ENCODE assay signal across 8 mouse cellular contexts in genomic region chr16:52450245-52451100, GRCm38 (mm10). TPM values are rescaled to one million over a fixed set of nuclear protein-coding genes. Genes with fewer than 3 reads are reported as not detected.
DNase-seq lines count a peak whose midpoint lies in the region; ATAC-seq and TF ChIP-seq lines count a peak whose summit lies in the region.

No protein-coding gene starts in this region.

- peak; percentile 23 for DNase-seq in ES-CJ7 (ENCODE audit: low read depth, low spot score)
- peak; percentile 88 for DNase-seq in brain, embryonic 14.5 days (ENCODE audit: low read depth)
- DNase-seq in left cerebral cortex, adult 2 months (ENCODE audit: extremely low spot score in 1 of 2, low spot score in 2 of 2), result peak; percentile 46 to 63
- peak; percentile 78 for DNase-seq in lung, postnatal 36 days
- peak; percentile 59 to 72 for DNase-seq in right cerebral cortex, adult 2 months (ENCODE audit: low spot score in 2 of 2)

- H3K9ac ChIP-seq in forebrain, embryonic 13.5 days, result peak overlapping the region; percentile 66
- H3K9ac ChIP-seq in hindbrain, embryonic 13.5 days, result peak overlapping the region; percentile 77

- under 1% methylated on average over 28 of the region's 28 CpGs for WGBS in forebrain, embryonic 13.5 days
- WGBS in hindbrain, embryonic 13.5 days, result under 1% methylated on average over 28 of the region's 28 CpGs

- ATAC-seq in forebrain, embryonic 13.5 days, result no peak; the same call in 1 of the 2 replicates
- ATAC-seq in hindbrain, embryonic 13.5 days (ENCODE audit: low FRiP score), result no peak
- ATAC-seq in activated CD4-positive, CD25-positive, alpha-beta regulatory T cell, adult 4 months, result no peak

- peak overlapping the region; percentile 82 for H3K4me2 ChIP-seq in forebrain, embryonic 13.5 days
- peak overlapping the region; percentile 84 for H3K4me2 ChIP-seq in hindbrain, embryonic 13.5 days

- no peaks in the 10 kb centered on the region for H3K9me3 ChIP-seq in forebrain, embryonic 13.5 days (replicated peaks)
- no peaks in the 10 kb centered on the region for H3K9me3 ChIP-seq in hindbrain, embryonic 13.5 days

- no peak for TF ChIP-seq POLR2A in brain, embryonic 14.5 days (IDR thresholded peaks at IDR 0.05; ENCODE audit: borderline replicate concordance, extremely low read depth, insufficient read depth, insufficient read length, poor library complexity, severe bottlenecking)

- peak; percentile 48; the same call in 1 of the 2 replicates for TF ChIP-seq CTCF in brain, embryonic 14.5 days (IDR thresholded peaks at IDR 0.05; ENCODE audit: borderline replicate concordance, extremely low read depth, insufficient read depth, insufficient read length)
- peak; percentile 26 for TF ChIP-seq CTCF in left cerebral cortex, adult 2 months (IDR thresholded peaks at IDR 0.05)

- H3K4me3 ChIP-seq in forebrain, embryonic 13.5 days, result peak overlapping the region; percentile 55
- H3K4me3 ChIP-seq in hindbrain, embryonic 13.5 days, result peak overlapping the region; percentile 59
- H3K4me3 ChIP-seq in left cerebral cortex, adult 2 months, result peak overlapping the region; percentile 70

- H3K36me3 ChIP-seq in forebrain, embryonic 13.5 days (ENCODE audit: poor library complexity, severe bottlenecking), result no peaks in the 10 kb centered on the region
- H3K36me3 ChIP-seq in hindbrain, embryonic 13.5 days, result no peaks in the 10 kb centered on the region

- no peaks in the 10 kb centered on the region for H3K27me3 ChIP-seq in forebrain, embryonic 13.5 days
- peaks cover 6% of the 10 kb centered on the region; the same call in 1 of the 2 replicates for H3K27me3 ChIP-seq in hindbrain, embryonic 13.5 days

- intact Hi-C loops in left cerebral cortex, adult 2 months (cut with DNase I), result loop anchor here (5.0 kb wide), 3 partner anchors 152 to 1608 kb away; no protein-coding TSS in a partner anchor

- peaks cover 38% of the 10 kb centered on the region for H3K4me1 ChIP-seq in forebrain, embryonic 13.5 days
- H3K4me1 ChIP-seq in hindbrain, embryonic 13.5 days (replicated peaks), result peaks cover 38% of the 10 kb centered on the region

- H3K27ac ChIP-seq in forebrain, embryonic 13.5 days, result peak overlapping the region; percentile 59
- H3K27ac ChIP-seq in hindbrain, embryonic 13.5 days, result peak overlapping the region; percentile 58
- H3K27ac ChIP-seq in left cerebral cortex, adult 2 months, result peak overlapping the region; percentile 92

RNA-seq across cellular contexts. Expression of gene Alcam, which starts 3.4 kb away (rescaled TPM):
- 29.7 and 39.1 TPM in 2 replicates for polyA plus RNA-seq in brain, embryonic 14.5 days (2012; rRNA removed)
- polyA plus RNA-seq in forebrain, embryonic 13.5 days (2015; fragmentation: Nextera tagmentation; extraction: Ambion mirVana), result 15.2 and 16.1 TPM in 2 replicates
- 18.6 and 23.0 TPM in 2 replicates for polyA plus RNA-seq in hindbrain, embryonic 13.5 days (2015; fragmentation: Nextera tagmentation; extraction: Ambion mirVana)
- 100 to 1,000 TPM; 176 to 178 TPM for total RNA-seq in left cerebral cortex, adult 2 months (2021)
- polyA plus RNA-seq in activated CD4-positive, CD25-positive, alpha-beta regulatory T cell, adult 4 months (2017; shearing (Covaris generic)), result 1 to 10 TPM; 5.5 to 7.0 TPM

Comparison
In these comparisons a context has a peak if more than half of its experiments do, and no peak if none do; other contexts are left out.
1. DNase-seq: peak in every context shown above with its lines; median percentile 88 in brain, embryonic 14.5 days; 78 in lung, postnatal 36 days; 66 in right cerebral cortex, adult 2 months; 54 in left cerebral cortex, adult 2 months; 23 in ES-CJ7.